Mouse (Mus musculus): Measurements from ENCODE around the gene Zfp786. TPM values are rescaled to one million over a fixed set of nuclear protein-coding genes. Genes with fewer than 3 reads are reported as not detected.

Gene Zfp786
- 15.0 and 16.0 TPM in 2 replicates for polyA plus RNA-seq (2014; fragmentation: Nextera tagmentation; extraction: Ambion mirVana)

DNA sequence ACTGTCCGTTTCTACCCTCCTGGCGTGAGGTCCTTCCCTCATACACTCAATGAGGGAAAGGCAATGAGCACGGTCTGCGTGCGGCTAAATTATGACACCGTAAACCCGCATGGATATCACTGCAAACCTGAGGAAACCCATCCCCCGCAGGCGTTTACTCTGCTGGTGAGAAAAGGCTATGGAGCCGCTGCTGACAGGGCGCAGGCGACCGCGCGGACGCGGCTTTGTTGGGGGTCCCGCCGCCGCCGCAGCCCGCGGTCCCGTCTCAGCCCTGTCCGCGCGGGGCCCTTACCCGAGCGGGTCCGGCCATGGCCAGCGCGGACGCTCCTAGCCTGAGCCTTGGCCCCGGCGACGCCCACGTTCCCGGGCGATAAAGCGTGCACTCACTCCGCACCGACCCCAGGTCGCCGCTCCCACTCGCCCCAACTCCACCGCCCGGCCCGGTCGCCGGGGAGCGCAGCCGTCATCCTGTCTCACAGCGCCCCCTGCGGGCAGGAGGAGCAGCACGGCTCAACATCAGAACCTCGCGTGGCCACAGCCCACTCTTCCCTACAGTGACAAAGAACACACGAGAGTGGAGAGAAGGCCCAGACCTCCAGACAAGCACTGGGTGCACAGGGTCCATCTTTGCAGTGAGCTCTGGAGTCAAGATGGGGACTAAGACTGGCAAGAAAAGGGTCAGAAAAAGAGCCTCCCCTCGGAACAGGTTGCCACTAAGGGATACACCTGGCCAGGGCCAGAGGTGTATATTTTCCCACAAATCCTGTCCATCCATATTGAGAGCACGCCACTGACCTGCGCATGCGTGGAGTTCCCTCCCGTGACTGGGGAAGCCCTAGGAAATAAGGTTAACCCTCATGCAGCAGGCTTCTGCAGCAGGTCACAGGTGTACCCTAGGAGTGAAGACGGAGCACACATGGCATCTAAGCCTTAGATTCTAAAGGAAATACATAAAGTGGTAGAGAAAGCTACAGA is at the start of gene Zfp786:
Gene Zfp786 (minus strand): TSS at position 764 of the 975 bp plus-strand sequence.
- H3K27ac ChIP-seq (replicated peaks; ENCODE audit: low read depth, low read length), result peak within 1 kb of the TSS; percentile 98
- no peaks in the 10 kb centered on the region for H3K9me3 ChIP-seq (ENCODE audit: control insufficient read depth, low read length)
- H3K9ac ChIP-seq (replicated peaks; ENCODE audit: low read length), result peak within 1 kb of the TSS; percentile 93
- H3K36me3 ChIP-seq (ENCODE audit: control insufficient read depth, insufficient read depth, low read length), result peaks cover 3% of the 10 kb centered on the region
- H3K4me1 ChIP-seq (ENCODE audit: control insufficient read depth, insufficient read depth, low read length), result peaks cover 10% of the 10 kb centered on the region
- DNase-seq (peak; percentile 97), ATAC-seq (ENCODE audit: low FRiP score, low TSS enrichment) (peak; percentile 90)
- under 1% methylated on average over 64 of the region's 64 CpGs for WGBS
- H3K4me3 ChIP-seq (replicated peaks; ENCODE audit: low read depth, low read length), result peak within 1 kb of the TSS; percentile 79
- H3K4me2 ChIP-seq (ENCODE audit: low read length), result peak within 1 kb of the TSS; percentile 66
- H3K27me3 ChIP-seq (ENCODE audit: control insufficient read depth, insufficient read depth, low read length), result no peaks in the 10 kb centered on the region

DNA sequence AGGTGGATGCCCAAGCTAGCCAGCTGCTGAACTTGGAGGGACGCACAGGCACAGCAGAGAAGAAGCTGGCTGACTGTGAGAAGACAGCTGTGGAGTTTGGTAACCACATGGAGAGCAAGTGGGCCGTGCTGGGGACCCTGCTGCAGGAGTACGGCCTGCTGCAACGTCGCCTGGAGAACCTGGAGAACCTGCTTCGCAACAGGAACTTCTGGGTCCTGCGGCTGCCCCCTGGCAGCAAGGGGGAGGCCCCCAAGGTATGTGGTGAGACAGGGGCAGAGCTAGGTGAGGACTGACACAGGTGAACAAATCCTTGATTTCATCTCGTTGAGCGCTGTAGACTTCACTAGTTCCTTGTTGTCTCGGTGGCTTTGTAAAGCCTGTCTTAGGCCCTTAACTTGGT is 49.5 kb upstream of the Zfp786 start:
- Histone ChIP-seq H3K4me1 (ENCODE audit: control insufficient read depth, insufficient read depth, low read length) (peaks cover 17% of the 10 kb centered on the region), H3K4me3 (replicated peaks; ENCODE audit: low read depth, low read length) (no peak overlapping the region), H3K27me3 (ENCODE audit: control insufficient read depth, insufficient read depth, low read length) (no peaks in the 10 kb centered on the region), H3K9ac (replicated peaks; ENCODE audit: low read length) (no peak overlapping the region), H3K27ac (replicated peaks; ENCODE audit: low read depth, low read length) (no peak overlapping the region), H3K36me3 (ENCODE audit: control insufficient read depth, insufficient read depth, low read length) (peaks cover 54% of the 10 kb centered on the region), H3K9me3 (ENCODE audit: control insufficient read depth, low read length) (no peaks in the 10 kb centered on the region), H3K4me2 (ENCODE audit: low read length) (no peak overlapping the region; the same call in 1 of the 2 replicates)
- DNase-seq (no peak), ATAC-seq (ENCODE audit: low FRiP score, low TSS enrichment) (no peak)
- WGBS, result 97% methylated on average over 10 of the region's 10 CpGs

DNA sequence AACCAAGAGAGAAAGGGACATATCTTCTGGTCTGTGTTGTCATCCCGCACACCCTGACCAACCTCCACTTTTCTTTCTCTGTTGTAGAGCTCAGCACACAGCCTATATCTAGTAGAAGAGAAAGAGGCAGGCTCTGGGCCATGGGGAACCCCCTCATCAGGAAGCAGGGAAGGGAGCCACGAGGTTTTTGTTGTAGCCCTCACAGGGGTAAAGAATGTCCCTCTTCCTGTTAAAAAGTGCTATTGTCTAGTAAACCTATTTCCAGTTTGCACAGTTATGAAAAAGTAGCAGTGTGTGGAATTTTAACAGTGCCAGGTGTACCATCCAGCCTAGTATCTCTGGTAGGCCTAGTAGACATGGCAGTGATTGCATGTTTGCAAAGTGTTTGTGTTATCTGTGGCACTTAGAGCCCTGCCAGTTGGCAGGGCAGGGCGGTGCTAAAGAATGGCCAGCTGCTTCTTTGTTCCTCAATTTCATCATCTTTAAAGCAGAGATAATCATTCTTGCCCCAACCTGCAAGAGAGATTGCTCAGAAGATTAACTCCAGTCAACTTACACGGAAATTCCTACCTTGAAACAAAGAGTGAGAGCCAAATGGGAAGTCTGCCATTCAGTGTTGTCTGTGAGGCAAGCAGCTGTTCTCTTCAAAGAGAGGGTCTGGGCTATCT is 48.5 kb upstream of the Zfp786 start:
- Histone ChIP-seq H3K4me3 (replicated peaks; ENCODE audit: low read depth, low read length) (peak overlapping the region; percentile 83), H3K9ac (replicated peaks; ENCODE audit: low read length) (peak overlapping the region; percentile 98), H3K9me3 (ENCODE audit: control insufficient read depth, low read length) (no peaks in the 10 kb centered on the region), H3K27me3 (ENCODE audit: control insufficient read depth, insufficient read depth, low read length) (no peaks in the 10 kb centered on the region), H3K4me2 (ENCODE audit: low read length) (peak overlapping the region; percentile 92), H3K4me1 (ENCODE audit: control insufficient read depth, insufficient read depth, low read length) (peaks cover 17% of the 10 kb centered on the region), H3K36me3 (ENCODE audit: control insufficient read depth, insufficient read depth, low read length) (peaks cover 44% of the 10 kb centered on the region), H3K27ac (replicated peaks; ENCODE audit: low read depth, low read length) (no peak overlapping the region)
- ATAC-seq (ENCODE audit: low FRiP score, low TSS enrichment) (no peak), DNase-seq (no peak)
- 71% methylated on average over 4 of the region's 4 CpGs for WGBS

DNA sequence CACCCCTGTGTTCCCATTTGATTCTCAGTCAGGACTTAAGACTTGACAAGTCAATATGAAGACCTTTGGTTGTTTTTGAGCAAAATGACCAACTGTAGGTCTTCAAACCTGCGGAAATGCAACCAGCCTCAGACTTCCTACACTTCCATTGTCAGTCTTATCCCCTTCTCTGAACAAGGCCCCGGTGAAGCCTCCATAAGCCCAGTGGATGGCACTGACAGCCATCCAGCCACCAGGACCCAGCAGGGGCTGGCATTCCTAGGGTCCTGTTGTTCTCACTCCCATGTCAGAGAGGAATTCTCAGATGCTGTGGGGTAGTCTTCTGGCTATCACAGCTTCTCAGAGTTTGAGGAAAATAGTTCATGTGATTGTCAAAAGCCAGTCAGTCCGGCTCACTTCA is 47.9 kb upstream of the Zfp786 start:
- H3K4me1 ChIP-seq (ENCODE audit: control insufficient read depth, insufficient read depth, low read length), result peaks cover 17% of the 10 kb centered on the region
- peak overlapping the region; percentile 92 for H3K4me2 ChIP-seq (ENCODE audit: low read length)
- DNase-seq (no peak), ATAC-seq (ENCODE audit: low FRiP score, low TSS enrichment) (no peak)
- H3K9me3 ChIP-seq (ENCODE audit: control insufficient read depth, low read length), result no peaks in the 10 kb centered on the region
- peak overlapping the region; percentile 83 for H3K4me3 ChIP-seq (replicated peaks; ENCODE audit: low read depth, low read length)
- 37% methylated on average over 3 of the region's 3 CpGs for WGBS
- H3K27ac ChIP-seq (replicated peaks; ENCODE audit: low read depth, low read length), result peak overlapping the region; percentile 97
- H3K27me3 ChIP-seq (ENCODE audit: control insufficient read depth, insufficient read depth, low read length), result no peaks in the 10 kb centered on the region
- H3K36me3 ChIP-seq (ENCODE audit: control insufficient read depth, insufficient read depth, low read length), result peaks cover 39% of the 10 kb centered on the region
- H3K9ac ChIP-seq (replicated peaks; ENCODE audit: low read length), result peak overlapping the region; percentile 98

DNA sequence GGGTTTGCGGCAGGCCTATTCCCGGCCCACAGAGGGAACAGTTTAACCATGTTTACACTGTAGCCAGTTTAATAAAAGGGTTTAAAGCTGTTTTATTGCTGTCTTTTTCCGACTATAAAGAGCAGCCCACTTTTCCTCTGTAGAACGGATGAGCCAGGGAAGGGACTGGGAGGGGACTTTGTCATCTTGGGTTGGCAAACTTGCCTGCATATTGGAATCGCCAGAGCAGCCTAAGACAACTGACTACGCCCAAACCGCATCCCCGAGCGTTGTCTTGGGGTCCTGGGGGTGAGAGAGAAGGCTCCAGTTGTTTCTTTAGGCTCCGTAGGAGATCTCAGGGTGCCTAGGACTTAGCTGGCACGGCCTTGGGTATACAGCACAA is 47.5 kb upstream of the Zfp786 start:
- H3K4me3 ChIP-seq (replicated peaks; ENCODE audit: low read depth, low read length), result peak overlapping the region; percentile 83
- H3K9me3 ChIP-seq (ENCODE audit: control insufficient read depth, low read length), result no peaks in the 10 kb centered on the region
- peak overlapping the region; percentile 97 for H3K27ac ChIP-seq (replicated peaks; ENCODE audit: low read depth, low read length)
- peaks cover 17% of the 10 kb centered on the region for H3K4me1 ChIP-seq (ENCODE audit: control insufficient read depth, insufficient read depth, low read length)
- peak overlapping the region; percentile 92 for H3K4me2 ChIP-seq (ENCODE audit: low read length)
- no peaks in the 10 kb centered on the region for H3K27me3 ChIP-seq (ENCODE audit: control insufficient read depth, insufficient read depth, low read length)
- H3K36me3 ChIP-seq (ENCODE audit: control insufficient read depth, insufficient read depth, low read length), result peaks cover 35% of the 10 kb centered on the region
- no peak for ATAC-seq (ENCODE audit: low FRiP score, low TSS enrichment)
- DNase-seq, result no peak
- peak overlapping the region; percentile 98 for H3K9ac ChIP-seq (replicated peaks; ENCODE audit: low read length)
- under 1% methylated on average over 11 of the region's 11 CpGs for whole genome bisulfite sequencing

DNA sequence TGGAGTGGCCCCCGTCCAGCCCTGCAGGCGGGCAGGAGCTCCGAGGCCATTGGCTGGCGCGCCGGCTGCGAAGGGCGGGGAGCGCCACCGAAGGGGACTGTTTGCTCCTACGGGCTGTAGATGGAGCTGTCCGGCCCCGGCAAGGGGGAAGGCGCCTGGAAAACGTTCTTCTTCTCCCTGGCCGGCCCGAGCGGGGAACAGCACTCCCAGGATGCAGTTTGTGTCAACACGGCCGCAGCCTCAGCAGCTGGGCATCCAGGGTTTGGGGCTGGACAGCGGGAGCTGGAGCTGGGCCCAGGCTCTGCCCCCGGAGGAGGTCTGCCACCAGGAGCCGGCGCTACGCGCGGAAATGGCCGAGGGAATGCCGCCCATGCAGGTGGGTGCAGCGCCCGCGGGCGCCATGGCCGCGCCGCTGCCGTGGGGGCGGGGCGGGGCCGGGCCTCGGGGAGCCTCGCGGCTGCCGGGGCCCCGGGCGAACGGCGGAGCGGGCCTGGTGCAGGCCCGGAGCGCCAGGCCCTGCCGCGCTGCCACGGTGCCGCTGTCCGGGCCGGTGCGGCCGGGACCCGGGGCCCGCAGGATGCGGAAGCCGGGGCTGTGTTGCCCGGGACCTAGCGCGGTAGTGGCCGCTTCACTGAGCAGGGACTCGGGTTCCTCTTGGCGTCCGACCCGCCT is 46.9 kb upstream of the Zfp786 start:
- peak overlapping the region; percentile 97 for H3K27ac ChIP-seq (replicated peaks; ENCODE audit: low read depth, low read length)
- DNase-seq (peak; percentile 94), ATAC-seq (ENCODE audit: low FRiP score, low TSS enrichment) (peak; percentile 95)
- peak overlapping the region; percentile 98 for H3K9ac ChIP-seq (replicated peaks; ENCODE audit: low read length)
- H3K4me3 ChIP-seq (replicated peaks; ENCODE audit: low read depth, low read length), result peak overlapping the region; percentile 83
- H3K4me2 ChIP-seq (ENCODE audit: low read length), result peak overlapping the region; percentile 92
- peaks cover 29% of the 10 kb centered on the region for H3K36me3 ChIP-seq (ENCODE audit: control insufficient read depth, insufficient read depth, low read length)
- H3K4me1 ChIP-seq (ENCODE audit: control insufficient read depth, insufficient read depth, low read length), result peaks cover 17% of the 10 kb centered on the region
- no peaks in the 10 kb centered on the region for H3K9me3 ChIP-seq (ENCODE audit: control insufficient read depth, low read length)
- H3K27me3 ChIP-seq (ENCODE audit: control insufficient read depth, insufficient read depth, low read length), result no peaks in the 10 kb centered on the region
- under 1% methylated on average over 71 of the region's 71 CpGs for WGBS

DNA sequence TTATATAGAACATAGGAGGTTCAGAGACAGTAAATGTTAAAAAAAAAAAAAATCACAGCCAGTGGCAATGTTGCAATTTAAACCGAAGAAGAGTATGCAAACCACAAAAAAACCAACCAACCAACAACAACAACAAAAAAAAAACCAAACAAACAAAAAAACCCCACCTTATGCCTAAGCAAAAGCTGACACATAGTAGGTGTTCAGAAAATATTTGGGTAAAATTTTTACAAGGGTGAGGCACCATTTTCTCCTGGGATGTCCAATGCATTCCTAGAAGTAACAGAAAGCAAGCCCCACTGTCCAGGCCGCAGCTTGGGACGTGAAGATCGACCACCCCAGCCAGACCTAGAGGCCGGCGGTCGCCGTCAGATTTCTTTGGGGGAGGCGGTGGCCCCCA is 46.4 kb upstream of the Zfp786 start, which contains the start of gene Zfp282:
Gene Zfp282 (plus strand): TSS at position 147 of the 400 bp plus-strand sequence.
- H3K4me2 ChIP-seq (ENCODE audit: low read length), result peak within 1 kb of the TSS; percentile 92
- H3K27ac ChIP-seq (replicated peaks; ENCODE audit: low read depth, low read length), result peak within 1 kb of the TSS; percentile 97
- H3K9me3 ChIP-seq (ENCODE audit: control insufficient read depth, low read length), result no peaks in the 10 kb centered on the region
- H3K27me3 ChIP-seq (ENCODE audit: control insufficient read depth, insufficient read depth, low read length), result no peaks in the 10 kb centered on the region
- ATAC-seq (ENCODE audit: low FRiP score, low TSS enrichment), result no peak
- H3K36me3 ChIP-seq (ENCODE audit: control insufficient read depth, insufficient read depth, low read length), result peaks cover 24% of the 10 kb centered on the region
- WGBS, result 7% methylated on average over 9 of the region's 9 CpGs
- H3K4me3 ChIP-seq (replicated peaks; ENCODE audit: low read depth, low read length), result peak within 1 kb of the TSS; percentile 83
- peak within 1 kb of the TSS; percentile 98 for H3K9ac ChIP-seq (replicated peaks; ENCODE audit: low read length)
- H3K4me1 ChIP-seq (ENCODE audit: control insufficient read depth, insufficient read depth, low read length), result peaks cover 17% of the 10 kb centered on the region
- DNase-seq, result no peak

DNA sequence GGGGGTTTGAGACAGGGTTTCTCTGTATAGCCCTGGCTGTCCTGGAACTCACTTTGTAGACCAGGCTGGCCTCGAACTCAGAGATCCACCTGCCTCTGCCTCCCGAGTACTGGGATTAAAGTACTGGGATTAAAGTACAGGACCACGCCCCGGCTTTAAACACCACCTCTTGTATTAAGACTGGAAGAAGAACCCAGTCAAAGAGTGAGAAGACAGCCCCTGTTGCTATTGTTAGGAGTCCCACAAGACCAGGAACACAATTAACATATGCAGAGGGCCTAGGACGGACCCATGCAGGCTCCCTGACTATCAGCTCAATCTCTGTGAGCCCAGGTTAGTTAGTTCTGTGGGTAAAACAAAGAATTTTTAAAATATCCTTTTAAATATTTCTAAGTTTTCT is 41.6 kb upstream of the Zfp786 start:
- Histone ChIP-seq H3K36me3 (ENCODE audit: control insufficient read depth, insufficient read depth, low read length) (peaks cover 21% of the 10 kb centered on the region), H3K4me1 (ENCODE audit: control insufficient read depth, insufficient read depth, low read length) (no peaks in the 10 kb centered on the region), H3K4me2 (ENCODE audit: low read length) (no peak overlapping the region), H3K27ac (replicated peaks; ENCODE audit: low read depth, low read length) (no peak overlapping the region), H3K4me3 (replicated peaks; ENCODE audit: low read depth, low read length) (no peak overlapping the region), H3K9me3 (ENCODE audit: control insufficient read depth, low read length) (no peaks in the 10 kb centered on the region), H3K9ac (replicated peaks; ENCODE audit: low read length) (no peak overlapping the region), H3K27me3 (ENCODE audit: control insufficient read depth, insufficient read depth, low read length) (no peaks in the 10 kb centered on the region)
- no peak for DNase-seq
- no peak for ATAC-seq (ENCODE audit: low FRiP score, low TSS enrichment)
- 84% methylated on average over 5 of the region's 5 CpGs for WGBS
